10 mouse cellular contexts compared by ENCODE assay signal in the genomic region with DNA sequence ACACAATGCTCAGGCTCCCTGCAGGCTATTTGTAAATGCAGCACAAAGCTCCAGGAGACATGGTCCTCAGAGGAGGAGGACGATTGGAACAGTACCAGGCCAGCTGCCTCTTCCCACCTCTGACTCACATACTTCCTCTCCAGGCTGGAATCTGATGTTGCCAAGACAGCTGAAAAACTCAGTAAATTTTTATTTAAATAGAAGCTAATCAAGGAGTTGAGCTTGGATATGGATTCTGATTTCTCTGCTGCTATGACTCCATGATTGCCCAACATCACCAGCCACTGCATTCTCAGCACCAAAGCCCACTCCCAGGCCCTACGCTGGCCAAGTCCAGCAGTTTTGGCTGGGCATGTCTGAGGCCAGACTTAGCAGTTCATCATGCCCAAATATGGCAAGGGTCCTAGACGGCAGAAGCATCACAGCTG.
DNase-seq lines count a peak whose midpoint lies in the region; ATAC-seq lines count a peak whose summit lies in the region.
"Had no signal": no experiment of that assay in that cellular context is flagged by ENCODE, and none has a peak within 500 bp of the region (broad histone marks: within the 10 kb centered on the region; RNA-seq: fewer than 3 reads in every experiment).

No protein-coding gene starts in this region.

- H3K4me2 ChIP-seq in forebrain, embryonic 12.5 days, result no peak overlapping the region

- no peak overlapping the region for H3K9ac ChIP-seq in forebrain, embryonic 12.5 days

- no peaks in the 10 kb centered on the region for H3K27me3 ChIP-seq in forebrain, embryonic 12.5 days

- ATAC-seq in forebrain, embryonic 12.5 days (ENCODE audit: low FRiP score), result no peak
- ATAC-seq: intestine, embryonic 16.5 days had no signal

- intact Hi-C loops in left cerebral cortex, postnatal 36 days (cut with DNase I), result no loop called here

- no peaks in the 10 kb centered on the region; the same call in 1 of the 2 replicates for H3K4me1 ChIP-seq in forebrain, embryonic 12.5 days
- H3K4me1 ChIP-seq: limb, embryonic 10.5 days had no signal

- H3K36me3 ChIP-seq in forebrain, embryonic 12.5 days (replicated peaks), result no peaks in the 10 kb centered on the region
- H3K36me3 ChIP-seq: G1E; limb, embryonic 10.5 days had no signal

- H3K4me3 ChIP-seq in forebrain, embryonic 12.5 days (replicated peaks), result no peak overlapping the region
- H3K4me3 ChIP-seq: limb, embryonic 10.5 days had no signal

- DNase-seq in urinary bladder, adult 18-20 months (ENCODE audit: low spot score in 2 of 2), result peak; percentile 2 to 4
- no peak for DNase-seq in urinary bladder, postnatal 4 days (ENCODE audit: low spot score in 2 of 2)
- peak; percentile 29 for DNase-seq in gastrocnemius, postnatal 10 days
- peak; percentile 52 to 59 for DNase-seq in left cerebral cortex, postnatal 36 days (ENCODE audit: low spot score in 2 of 2)
- no peak for DNase-seq in cerebellum, postnatal 14 days
- DNase-seq in embryo, embryonic 9.5 days (ENCODE audit: extremely low spot score), result no peak

- H3K27ac ChIP-seq in forebrain, embryonic 12.5 days, result no peak overlapping the region
- H3K27ac ChIP-seq: limb, embryonic 10.5 days had no signal

- WGBS in forebrain, embryonic 12.5 days, result 70% methylated on average over 3 of the region's 3 CpGs

- H3K9me3 ChIP-seq in forebrain, embryonic 12.5 days, result no peaks in the 10 kb centered on the region
- H3K9me3 ChIP-seq: limb, embryonic 10.5 days had no signal

Comparison
In these comparisons a context has a peak if more than half of its experiments do, and no peak if none do; other contexts are left out.
1. DNase-seq: peak in urinary bladder, adult 18-20 months (2 of 2), gastrocnemius, postnatal 10 days (single experiment) and left cerebral cortex, postnatal 36 days (2 of 2); none in urinary bladder, postnatal 4 days (0 of 2), cerebellum, postnatal 14 days (0 of 2) and embryo, embryonic 9.5 days (single experiment).